Mouse (Mus musculus) common myeloid progenitor, adult 5-6 weeks (primary cell): Measurements from ENCODE around the gene Stx6. TPM values are rescaled to one million over a fixed set of nuclear protein-coding genes. Genes with fewer than 3 reads are reported as not detected.
A peak's percentile ranks its signal among the peaks of the same experiment; 100 is the strongest.

ENCODE experiments used
- ATAC-seq: replicated peaks from 2 replicates; pipeline ENCODE4 v1.8.0; 2016; ENCODE audit warnings: low read depth, mild to moderate bottlenecking, moderate TSS enrichment, inconsistent platforms; ENCODE audit not compliant: poor library complexity, severe bottlenecking
- total RNA-seq: library from RNA; stranded (forward); fragments of 200-1000, 187-1606 nt; gene quantifications from 2 replicates; pipeline ENCODE4 v1.2.3, GENCODE M21; 2017

Stx6 gene
- total RNA-seq = 24.5 and 32.6 TPM in 2 replicates

DNA sequence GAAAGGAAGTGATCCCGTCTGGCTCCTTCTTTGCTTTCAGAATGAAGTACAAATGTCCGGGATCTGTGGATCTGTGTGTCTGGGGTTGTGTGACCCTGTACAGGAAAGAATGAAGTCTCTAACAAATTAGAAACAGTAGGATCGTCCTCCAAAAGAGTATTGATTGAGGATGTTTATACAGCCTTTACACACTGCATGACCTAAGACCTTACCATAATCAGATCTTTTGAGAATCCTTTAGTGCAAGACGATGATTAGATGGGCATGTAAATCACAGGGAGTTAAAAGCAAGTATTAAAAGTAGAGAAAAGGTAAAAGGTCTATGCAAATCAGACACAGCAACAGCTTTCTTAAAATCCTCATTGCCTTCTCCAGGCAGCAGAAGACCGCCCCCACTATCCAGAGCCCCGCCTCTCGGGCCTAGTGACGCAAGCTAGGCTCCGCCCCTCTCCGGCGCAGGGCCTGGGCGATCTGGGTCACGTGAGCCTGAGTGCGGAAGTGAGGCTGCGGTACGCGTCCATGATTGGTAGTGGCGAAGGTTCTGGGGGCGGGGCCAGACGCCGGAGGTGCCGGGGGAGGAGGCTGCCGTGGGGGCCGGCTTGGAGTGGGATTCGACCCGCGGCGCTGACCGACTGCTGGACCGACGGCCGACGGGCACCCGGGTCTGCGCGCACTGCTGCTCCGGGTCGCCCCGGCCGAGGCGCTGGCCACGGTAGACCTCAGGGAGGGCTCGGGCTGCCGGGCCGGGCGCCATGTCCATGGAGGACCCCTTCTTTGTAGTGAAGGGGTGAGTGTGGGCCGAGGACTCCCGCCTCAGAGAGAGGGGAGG is at the start of gene Stx6:
Gene Stx6 (plus strand): TSS at position 575 of the 829 bp plus-strand sequence.
- peak; percentile 99 for ATAC-seq

- no peak for ATAC-seq
Observed at GRCm38 (mm10) chr1:155109387-155110350, 48.8 kb upstream of the Stx6 start.

GRCm38 (mm10) chr1:155111491-155111890 is 47.0 kb upstream of the Stx6 start:
- ATAC-seq = no peak

DNA sequence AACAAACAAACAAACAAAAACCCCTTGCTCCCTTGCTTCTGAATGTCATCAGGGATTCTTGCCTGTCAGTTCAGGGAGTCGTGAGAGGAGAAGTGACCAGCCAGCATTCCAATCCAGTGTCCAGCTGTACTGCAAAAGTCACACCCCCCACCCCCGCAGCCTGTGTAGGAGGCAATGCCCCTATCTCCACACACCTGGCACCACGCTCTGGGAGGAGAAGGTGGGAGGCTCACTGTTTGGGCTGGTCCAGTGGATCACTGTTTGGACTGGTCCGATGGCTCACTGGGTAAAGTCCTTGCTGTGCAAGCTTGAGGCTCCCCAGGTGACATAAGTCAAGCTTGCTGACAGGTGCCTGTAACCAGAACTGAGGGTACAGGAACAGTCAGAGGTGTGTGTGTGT is 46.4 kb upstream of the Stx6 start:
- ATAC-seq = no peak

DNA sequence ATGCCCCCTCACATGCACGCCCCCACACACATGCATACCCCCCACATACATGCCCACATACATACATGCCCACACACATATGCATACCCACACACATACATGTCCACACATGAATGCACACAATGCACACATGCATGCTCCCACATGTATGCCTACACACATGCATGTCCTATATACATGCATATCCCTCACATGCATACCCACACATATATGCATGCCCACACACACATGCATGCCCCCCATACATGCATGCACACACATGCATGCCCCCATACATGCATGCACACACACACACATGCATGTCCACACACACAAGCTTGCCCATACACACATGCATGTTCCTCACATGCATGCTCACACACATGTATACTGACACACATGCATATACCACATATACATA is 45.6 kb upstream of the Stx6 start:
- ATAC-seq = no peak

DNA sequence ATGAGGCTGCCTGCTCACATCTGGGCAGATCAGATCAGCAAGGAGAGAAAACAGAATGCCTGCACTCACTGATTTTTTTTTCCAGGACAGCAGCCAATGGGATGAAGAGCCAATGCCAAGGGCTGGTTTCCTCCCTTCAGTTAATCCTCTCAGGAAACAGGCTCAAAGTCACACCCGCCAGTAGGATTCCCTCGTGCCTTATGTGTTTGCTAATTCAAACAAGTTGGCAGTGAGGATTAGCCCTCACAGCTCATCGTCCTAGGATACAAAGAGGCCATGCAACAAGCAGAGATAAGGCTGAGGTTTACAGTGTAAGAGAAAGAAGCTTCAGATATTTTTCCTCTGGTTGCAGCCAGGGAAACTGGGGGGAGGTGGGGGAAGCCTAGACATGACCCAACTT is 44.6 kb upstream of the Stx6 start:
- peak; percentile 50; the same call in 1 of the 2 replicates for ATAC-seq

DNA sequence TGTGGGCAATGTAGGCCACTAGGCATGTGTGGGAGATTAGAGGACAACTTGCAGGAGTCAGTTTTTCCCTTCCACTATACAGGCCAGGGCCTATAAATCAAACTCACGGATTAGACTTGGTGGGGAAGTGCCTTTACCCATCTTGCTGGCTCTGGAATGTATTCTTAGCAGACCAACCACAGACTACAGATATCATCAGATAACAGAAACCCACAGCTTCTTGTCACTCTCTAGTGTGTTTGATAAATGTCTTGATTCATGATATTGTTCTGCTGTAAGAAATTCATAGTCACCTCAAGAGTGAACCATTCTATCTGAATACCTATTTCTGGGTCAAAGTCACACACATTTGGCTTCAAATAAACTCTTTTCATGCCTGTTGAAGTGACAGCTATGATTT is 38.8 kb upstream of the Stx6 start:
- 0 out of 2 replicates have a peak, but pooled peaks have one; percentile 32 for ATAC-seq

DNA sequence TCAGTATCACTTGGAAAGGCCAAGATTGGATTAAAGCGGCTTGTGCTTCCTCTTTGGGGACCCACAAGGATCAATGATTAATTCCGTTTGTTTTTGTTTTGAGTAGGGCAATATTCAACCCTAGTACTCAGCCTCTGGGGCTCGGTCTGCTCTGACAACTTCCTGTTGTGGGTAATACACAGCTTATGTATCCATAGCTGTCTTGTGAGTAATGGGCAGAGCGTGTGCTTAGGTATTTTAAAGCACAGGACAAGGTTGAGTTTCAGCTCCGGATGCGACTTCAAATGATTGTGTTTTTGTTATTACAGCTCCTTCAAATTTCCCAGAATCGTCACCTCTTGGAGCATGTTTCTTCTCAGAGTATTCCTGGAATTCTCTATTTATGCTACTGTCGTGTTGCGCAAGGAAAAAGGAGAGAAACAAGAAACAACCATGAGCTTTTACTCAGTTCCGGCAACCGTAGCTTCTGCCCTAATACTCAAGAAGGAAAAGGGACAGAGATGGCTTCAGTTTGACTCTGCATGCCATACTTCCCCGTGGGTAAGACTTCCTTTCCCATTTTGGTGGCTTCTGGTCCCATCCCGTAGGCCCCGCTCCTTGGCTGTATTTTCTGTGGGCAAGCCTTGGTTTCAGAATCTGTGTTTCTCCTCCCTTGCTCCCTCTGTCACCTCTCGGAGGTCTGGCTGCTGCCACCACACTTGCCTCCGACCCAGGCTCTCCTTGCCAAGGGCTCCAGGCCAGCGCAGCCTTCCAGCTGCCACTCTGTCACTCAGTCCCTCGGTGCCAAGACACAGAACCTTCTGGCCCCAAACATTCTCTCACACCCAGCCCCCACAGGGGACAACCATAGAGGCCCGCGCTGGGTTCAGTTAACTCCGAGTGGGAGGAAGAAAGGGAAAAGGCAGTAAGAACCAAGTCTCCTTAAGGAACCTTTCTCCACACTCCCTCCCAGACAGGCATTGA is 36.3 kb upstream of the Stx6 start:
- ATAC-seq = no peak

DNA sequence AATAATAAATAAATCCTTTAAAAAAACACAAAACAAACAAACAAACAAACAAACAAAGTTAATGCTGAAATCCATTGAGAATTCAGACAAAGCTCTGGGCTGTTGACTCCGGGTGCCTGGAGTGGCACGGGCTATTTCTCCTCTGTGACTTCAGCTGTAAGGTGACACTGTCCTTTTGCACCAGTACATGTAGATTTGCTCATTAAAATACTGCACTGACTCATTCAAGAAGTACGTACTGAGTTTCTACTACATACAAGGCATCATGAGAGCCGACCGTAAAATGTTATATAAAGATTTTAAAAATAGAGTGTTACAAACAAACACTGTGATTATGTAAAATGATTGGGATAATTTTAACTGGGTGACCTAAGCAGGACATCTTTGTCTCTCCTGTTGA is 34.1 kb upstream of the Stx6 start:
- ATAC-seq = no peak

- ATAC-seq = no peak
Observed at GRCm38 (mm10) chr1:155126716-155127115, 31.8 kb upstream of the Stx6 start.

GRCm38 (mm10) chr1:155127429-155127934 is 31.0 kb upstream of the Stx6 start:
- no peak for ATAC-seq

DNA sequence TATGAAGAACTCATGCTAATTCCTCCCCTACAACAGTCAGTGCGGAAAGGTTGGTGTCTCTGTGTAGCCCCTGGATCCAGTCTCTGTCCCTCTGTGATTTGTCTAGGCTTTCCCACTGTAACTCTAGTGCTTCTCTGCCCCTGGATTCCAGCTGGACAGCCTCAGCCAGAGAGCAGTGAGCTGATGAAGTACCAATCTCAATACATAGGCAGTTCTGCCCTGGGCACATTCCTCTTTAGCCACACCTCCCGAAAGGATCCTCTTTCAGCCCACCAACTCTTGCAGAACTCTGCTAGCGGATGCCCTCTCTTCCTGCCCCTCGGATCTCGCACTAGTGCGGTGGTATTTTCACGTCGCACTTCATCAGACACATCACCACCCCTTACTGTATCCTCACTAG is 23.6 kb upstream of the Stx6 start:
- ATAC-seq = no peak

DNA sequence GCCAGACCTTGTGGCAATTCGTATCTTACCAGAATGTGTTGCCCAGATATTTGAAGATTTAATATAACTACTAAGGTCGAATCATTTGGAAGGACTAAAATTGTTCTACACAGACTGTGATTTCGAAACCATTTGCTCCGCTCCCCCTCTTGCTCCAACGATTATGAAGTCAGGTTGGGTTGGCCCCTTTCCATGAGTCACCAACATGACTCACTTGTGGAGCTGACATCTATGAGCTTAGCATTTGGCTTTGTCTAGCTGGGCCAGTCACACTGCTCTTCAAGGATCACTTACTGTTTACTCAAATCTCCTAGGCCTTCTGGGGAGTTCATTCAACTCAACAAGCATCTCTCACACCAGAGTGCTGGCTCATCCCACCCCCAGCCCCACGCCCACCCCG is 19.7 kb upstream of the Stx6 start:
- 0 out of 2 replicates have a peak, but pooled peaks have one; percentile 28 for ATAC-seq

- ATAC-seq = peak; percentile 94
Observed at GRCm38 (mm10) chr1:155140076-155140475, 18.4 kb upstream of the Stx6 start.

DNA sequence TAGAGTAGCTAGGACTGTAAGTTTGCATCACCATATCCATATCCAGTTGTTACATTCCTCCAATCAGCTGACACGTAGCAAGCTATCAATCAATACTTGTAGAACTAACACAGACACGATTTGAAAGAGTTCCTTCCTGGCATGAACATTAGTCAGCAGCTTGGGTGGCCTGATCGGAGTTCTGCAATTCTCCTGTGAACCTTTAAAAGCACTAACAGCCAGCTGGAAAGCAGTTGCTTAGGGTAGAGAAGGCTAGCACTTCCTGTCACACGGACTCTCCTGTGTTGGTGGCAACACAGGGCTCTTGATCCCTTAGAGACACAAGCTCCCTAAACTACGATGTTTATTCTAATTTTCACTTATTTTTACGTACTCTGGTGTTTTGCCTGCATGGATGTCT is 12.9 kb upstream of the Stx6 start:
- peak; percentile 75 for ATAC-seq

- peak; percentile 87 for ATAC-seq
Observed at GRCm38 (mm10) chr1:155146572-155146980, 11.9 kb upstream of the Stx6 start, which contains the start of gene Mr1. Gene Mr1, minus strand, starts transcription at chr1:155146814.

DNA sequence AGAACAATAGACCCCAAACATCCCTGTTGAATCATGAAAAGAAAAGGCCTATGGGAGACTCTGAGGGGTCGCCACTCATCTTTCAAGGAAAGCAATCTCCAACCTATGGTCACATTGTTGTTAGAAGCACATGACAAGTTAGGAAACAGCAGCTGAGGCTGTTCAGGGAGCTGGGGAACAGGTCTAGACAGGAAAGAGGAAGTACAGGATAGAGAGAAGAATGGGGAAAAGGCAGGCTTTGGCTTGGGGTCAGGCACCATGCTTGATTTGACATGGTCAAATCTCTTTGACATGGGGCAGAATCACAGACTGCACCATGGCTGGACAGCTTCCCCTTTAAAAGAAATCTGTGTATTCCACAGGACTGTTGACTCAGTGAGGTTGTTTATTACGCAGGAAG is 11.3 kb upstream of the Stx6 start:
- ATAC-seq = peak; percentile 20; the same call in 1 of the 2 replicates

- no peak for ATAC-seq
Observed at GRCm38 (mm10) chr1:155149403-155149802, 9.1 kb upstream of the Stx6 start.

DNA sequence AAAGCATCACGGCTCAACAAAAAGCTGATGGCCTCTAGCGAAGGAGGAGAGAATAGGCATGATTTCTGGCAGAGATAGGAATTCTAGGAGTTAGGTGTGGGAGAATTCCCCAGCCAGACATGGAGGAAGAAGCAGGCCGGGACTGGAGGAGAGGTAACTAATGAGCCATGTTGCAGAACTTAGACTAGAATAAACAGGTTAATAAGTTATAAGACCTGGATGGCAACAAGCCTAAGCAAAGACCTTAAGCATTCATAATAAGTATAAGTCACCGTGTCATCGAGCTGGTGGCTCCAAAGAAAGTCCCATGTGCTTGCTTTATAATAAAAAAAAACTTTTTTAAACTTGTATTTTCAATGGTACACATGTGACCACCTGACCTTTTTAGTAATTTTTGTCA is 7.7 kb upstream of the Stx6 start:
- ATAC-seq = no peak
